Mouse (Mus musculus) erythroblast, embryonic 14.5 days (primary cell): Measurements from ENCODE around the gene Ikbkg.

Experiments
- GATA1 ChIP-seq: IDR thresholded peaks from 2 replicates; pipeline ENCODE4 v1.6.1; 2012; ENCODE audit warnings: low read length, inconsistent platforms, mixed read lengths
- TAL1 ChIP-seq: IDR thresholded peaks from 3 replicates; pipeline ENCODE4 v1.6.1; 2012; ENCODE audit warnings: low read length, inconsistent platforms, mixed read lengths

DNA sequence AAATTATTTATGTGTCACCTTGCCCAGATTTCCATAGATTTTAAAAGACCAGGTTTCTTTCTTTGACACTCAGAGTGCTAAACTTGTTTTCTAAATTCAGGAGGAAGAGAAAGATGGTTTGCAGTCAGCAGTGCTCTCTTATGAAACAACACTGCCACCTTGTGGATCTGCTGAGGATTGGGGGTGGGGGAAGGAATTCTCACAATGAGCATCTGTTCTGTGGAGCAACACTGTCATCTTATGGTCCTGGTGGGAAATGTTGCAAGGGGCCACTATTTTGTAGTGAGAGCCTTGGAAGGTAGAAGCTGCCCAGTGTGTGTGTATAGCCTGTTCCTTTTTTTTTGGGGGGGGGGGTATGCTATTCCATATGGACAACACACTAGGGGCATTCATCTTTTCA lies 20.3 kb downstream of the Ikbkg start:
- TF ChIP-seq GATA1 = no peak
- TF ChIP-seq TAL1 = no peak
